Mouse (Mus musculus) embryonic facial prominence, embryonic 13.5 days (tissue): ENCODE data around the gene Cdca3. TPM values are rescaled to one million over a fixed set of nuclear protein-coding genes. Genes with fewer than 3 reads are reported as not detected.

Experiments
- ATAC-seq: fragments of 200-750 bp; cut with Nextera tagmentation; 2 replicates; pipeline ENCODE4 v1.8.0; 2017; ENCODE audit warnings: low read depth; ENCODE audit not compliant: insufficient number of reproducible peaks, insufficient read depth, low FRiP score, low TSS enrichment
- H3K27ac ChIP-seq: fragments of 300-500 bp; sonication (generic); 2 replicates; pipeline ENCODE4 v1.5.1; 2015; ENCODE audit warnings: moderate library complexity, mild to moderate bottlenecking, inconsistent platforms
- H3K27me3 ChIP-seq: fragments of 300-500 bp; sonication (generic); 2 replicates; pipeline ENCODE4 v1.6.1; 2015; ENCODE audit warnings: mild to moderate bottlenecking, inconsistent platforms
- H3K36me3 ChIP-seq: fragments of 300-500 bp; sonication (generic); 2 replicates; pipeline ENCODE4 v1.6.1; 2015; ENCODE audit warnings: mild to moderate bottlenecking, inconsistent platforms
- H3K4me1 ChIP-seq: fragments of 300-500 bp; sonication (generic); 2 replicates; pipeline ENCODE4 v1.6.1; 2015; ENCODE audit warnings: inconsistent platforms
- H3K4me2 ChIP-seq: fragments of 300-500 bp; sonication (generic); 2 replicates; pipeline ENCODE4 v1.6.1; 2015; ENCODE audit warnings: moderate library complexity, mild to moderate bottlenecking, inconsistent platforms
- H3K4me3 ChIP-seq: fragments of 300-500 bp; sonication (generic); 2 replicates; pipeline ENCODE4 v1.5.1; 2015; ENCODE audit warnings: mild to moderate bottlenecking, inconsistent platforms
- H3K9ac ChIP-seq: fragments of 300-500 bp; sonication (generic); 2 replicates; pipeline ENCODE4 v1.6.1; 2015; ENCODE audit warnings: mild to moderate bottlenecking, inconsistent platforms
- H3K9me3 ChIP-seq: fragments of 300-500 bp; sonication (generic); 2 replicates; pipeline ENCODE4 v1.6.1; 2016; ENCODE audit warnings: inconsistent platforms
- WGBS: fragments of 180-500 bp; shearing (Covaris S2); methylation state at CpG from one replicate; pipeline ENCODE4 v1.1.7; 2015; ENCODE audit warnings: mixed read lengths; 5-methylcytosine and 5-hydroxymethylcytosine counted together
- polyA plus RNA-seq: library from polyadenylated mRNA; unstranded; fragments of >200 nt; fragmentation: Nextera tagmentation; extraction: Ambion mirVana; gene quantifications from 2 replicates; pipeline ENCODE4 v1.2.1, GENCODE M21; 2015

Gene Cdca3
- polyA plus RNA-seq, 1 experiment from 2014 or later, result 184 TPM

DNA sequence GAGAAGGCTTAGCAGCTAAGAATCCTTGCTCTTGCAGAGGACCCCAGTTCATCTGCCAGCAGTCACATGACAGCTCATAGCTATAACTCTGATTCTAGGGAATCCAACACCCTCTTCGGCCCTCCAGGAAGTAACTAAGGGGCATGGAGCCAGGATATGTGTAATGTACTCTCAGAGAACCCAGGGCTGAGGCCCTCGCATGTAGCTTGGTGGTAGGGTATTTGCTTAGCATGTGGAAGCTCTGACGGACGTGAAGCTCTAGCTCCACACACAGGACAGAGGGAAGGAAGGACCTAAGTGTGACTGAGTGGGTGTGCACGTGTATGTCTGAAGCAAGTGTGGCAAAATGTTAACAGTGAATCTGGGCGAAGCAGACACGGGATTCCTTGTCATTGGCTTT lies 7.1 kb downstream of the Cdca3 start:
- WGBS, result 75% methylated on average over 7 of the region's 7 CpGs
- H3K9me3 ChIP-seq, result no peaks in the 10 kb centered on the region
- no peaks in the 10 kb centered on the region for H3K27me3 ChIP-seq
- H3K4me1 ChIP-seq, result peaks cover 37% of the 10 kb centered on the region
- peaks cover 32% of the 10 kb centered on the region for H3K36me3 ChIP-seq
- ATAC-seq, result no peak
- 0 out of 2 replicates have a peak overlapping the region, but pooled peaks have one; percentile 32 for H3K9ac ChIP-seq
- H3K4me2 ChIP-seq, result no peak overlapping the region
- no peak overlapping the region for H3K4me3 ChIP-seq
- H3K27ac ChIP-seq, result no peak overlapping the region

DNA sequence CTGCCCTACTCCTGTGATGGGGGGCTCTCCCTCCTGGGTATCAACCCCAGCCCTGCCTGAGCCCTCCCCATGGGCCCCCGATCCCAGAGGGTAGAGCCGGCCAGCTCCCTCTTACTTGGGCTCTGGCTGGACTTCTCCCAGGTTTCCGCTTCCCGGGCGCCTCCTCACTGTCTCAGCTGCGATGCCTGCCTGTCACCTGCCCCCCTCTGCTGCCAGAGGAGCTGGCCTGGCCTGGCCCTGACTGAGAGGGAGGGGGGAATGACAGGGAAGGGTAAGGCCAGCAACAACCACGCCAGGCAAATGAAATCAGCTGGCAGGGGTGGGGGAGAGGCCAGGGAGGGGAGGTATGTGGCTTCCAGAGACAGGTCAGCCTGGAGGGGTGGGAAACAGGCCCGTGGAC lies 10.5 kb downstream of the Cdca3 start:
- ATAC-seq, result no peak
- 7% methylated on average over 8 of the region's 8 CpGs for WGBS
- peak overlapping the region; percentile 58 for H3K9ac ChIP-seq

GRCm38 (mm10) chr6:124840241-124841167 lies 11.2 kb downstream of the Cdca3 start, which contains the start of gene Gnb3:
TSS of gene Gnb3 (minus strand) at chr6:124840275.
- Histone ChIP-seq H3K27ac (no peak within 1 kb of the TSS), H3K9me3 (no peaks in the 10 kb centered on the region), H3K36me3 (peaks cover 35% of the 10 kb centered on the region), H3K9ac (peak within 1 kb of the TSS; percentile 58), H3K4me2 (peak within 1 kb of the TSS; percentile 28), H3K27me3 (no peaks in the 10 kb centered on the region), H3K4me3 (no peak within 1 kb of the TSS), H3K4me1 (peaks cover 22% of the 10 kb centered on the region)
- no peak for ATAC-seq
- WGBS, result 25% methylated on average over 15 of the region's 15 CpGs

More for the DNA sequence above, 10.5 kb downstream of the Cdca3 start:
- Histone ChIP-seq H3K27ac (no peak overlapping the region), H3K4me1 (peaks cover 28% of the 10 kb centered on the region), H3K9me3 (no peaks in the 10 kb centered on the region), H3K27me3 (no peaks in the 10 kb centered on the region), H3K4me2 (peak overlapping the region; percentile 28), H3K36me3 (peaks cover 28% of the 10 kb centered on the region), H3K4me3 (no peak overlapping the region)

DNA sequence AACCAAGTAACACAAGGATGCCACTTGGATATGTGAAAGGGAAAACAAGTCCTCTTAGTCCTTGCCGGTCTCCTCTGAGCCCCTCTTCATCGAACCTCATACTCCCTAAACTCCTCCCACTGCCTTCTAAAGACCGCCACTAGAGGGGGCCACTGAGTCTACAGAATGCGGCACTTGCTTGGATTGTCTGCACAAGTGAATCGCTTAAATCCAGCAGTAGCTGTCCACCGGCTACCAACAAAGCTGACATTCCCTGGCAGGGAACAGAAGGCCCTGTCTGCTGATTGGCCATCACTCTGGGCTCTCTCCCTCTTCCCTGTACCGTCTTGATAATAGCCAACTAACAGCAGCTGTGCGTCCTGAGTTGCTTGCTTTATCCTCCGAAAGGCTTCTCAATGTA lies 18.0 kb downstream of the Cdca3 start:
- H3K36me3 ChIP-seq, result peaks cover 67% of the 10 kb centered on the region
- ATAC-seq, result peak; percentile 63
- H3K27me3 ChIP-seq, result no peaks in the 10 kb centered on the region
- H3K4me1 ChIP-seq, result 0 out of 2 replicates have a peak, but pooled peaks cover 6% of the 10 kb centered on the region
- H3K9ac ChIP-seq, result no peak overlapping the region
- H3K9me3 ChIP-seq, result no peaks in the 10 kb centered on the region
- H3K27ac ChIP-seq, result no peak overlapping the region
- 0 out of 2 replicates have a peak overlapping the region, but pooled peaks have one; percentile 0 for H3K4me2 ChIP-seq
- WGBS, result 14% methylated on average over 9 of the region's 9 CpGs
- H3K4me3 ChIP-seq, result no peak overlapping the region; the same call in 1 of the 2 replicates

DNA sequence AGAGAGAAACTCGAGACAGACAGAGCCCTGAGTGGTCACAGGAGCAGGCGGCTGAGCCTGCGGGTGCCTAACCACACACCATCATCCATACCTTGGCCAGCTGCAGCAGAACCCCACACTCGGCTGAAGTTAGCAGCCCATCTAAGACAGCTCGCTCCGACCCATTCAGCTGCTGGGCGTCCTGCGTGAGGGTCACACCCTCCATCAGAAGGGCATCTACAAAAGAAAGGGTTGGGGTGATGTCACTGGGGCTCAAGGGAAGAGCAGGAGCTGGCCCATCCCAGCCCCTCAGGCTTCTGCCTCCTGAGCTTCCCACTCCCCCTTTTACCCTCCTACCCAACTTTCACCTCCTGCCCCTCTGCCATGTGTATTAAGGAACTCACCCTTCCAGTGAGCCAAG lies 21.2 kb downstream of the Cdca3 start:
- no peak overlapping the region for H3K4me2 ChIP-seq
- no peak for ATAC-seq
- H3K9ac ChIP-seq, result no peak overlapping the region
- H3K27me3 ChIP-seq, result no peaks in the 10 kb centered on the region
- H3K9me3 ChIP-seq, result no peaks in the 10 kb centered on the region
- no peak overlapping the region for H3K27ac ChIP-seq
- no peak overlapping the region for H3K4me3 ChIP-seq
- 51% methylated on average over 8 of the region's 8 CpGs for WGBS
- H3K4me1 ChIP-seq, result peaks cover 7% of the 10 kb centered on the region
- H3K36me3 ChIP-seq, result peaks cover 73% of the 10 kb centered on the region

- no peaks in the 10 kb centered on the region for H3K9me3 ChIP-seq
- no peak overlapping the region for H3K4me2 ChIP-seq
- H3K4me3 ChIP-seq, result no peak overlapping the region
- ATAC-seq, result no peak
- WGBS, result 74% methylated on average over 12 of the region's 12 CpGs
- H3K9ac ChIP-seq, result 0 out of 2 replicates have a peak overlapping the region, but pooled peaks have one; percentile 11
- peaks cover 47% of the 10 kb centered on the region for H3K36me3 ChIP-seq
- H3K4me1 ChIP-seq, result peaks cover 30% of the 10 kb centered on the region
- peak overlapping the region; percentile 55 for H3K27ac ChIP-seq
- no peaks in the 10 kb centered on the region; the same call in 1 of the 2 replicates for H3K27me3 ChIP-seq
These were observed 25.3 kb downstream of the Cdca3 start for GRCm38 (mm10) chr6:124854647-124855046.

DNA sequence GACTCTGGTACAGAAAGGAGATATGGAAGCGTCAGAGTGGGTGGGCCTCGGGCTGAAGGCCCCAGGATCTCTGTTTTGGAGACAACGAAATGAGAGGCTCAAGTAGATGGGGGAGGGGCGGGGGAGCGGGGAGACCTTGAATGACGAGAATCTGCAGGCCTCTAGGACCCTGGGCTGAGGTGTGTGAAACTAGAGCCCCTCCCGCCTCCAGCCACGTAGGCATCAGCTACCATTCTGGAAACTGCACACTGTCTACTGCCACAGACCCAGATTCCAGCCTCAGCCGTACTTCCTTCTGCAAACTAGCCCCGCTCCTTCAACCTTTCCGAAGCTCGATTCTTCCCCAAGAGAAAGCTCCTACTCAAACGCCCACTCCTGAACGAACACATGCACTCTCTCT lies 27.0 kb downstream of the Cdca3 start:
- peaks cover 38% of the 10 kb centered on the region for H3K36me3 ChIP-seq
- H3K9me3 ChIP-seq, result no peaks in the 10 kb centered on the region
- peak overlapping the region; percentile 68 for H3K4me2 ChIP-seq
- H3K27me3 ChIP-seq, result peaks cover 3% of the 10 kb centered on the region; the same call in 1 of the 2 replicates
- peaks cover 40% of the 10 kb centered on the region for H3K4me1 ChIP-seq
- WGBS, result 3% methylated on average over 14 of the region's 14 CpGs
- H3K9ac ChIP-seq, result peak overlapping the region; percentile 99
- peak; percentile 60; the same call in 1 of the 2 replicates for ATAC-seq
- H3K27ac ChIP-seq, result peak overlapping the region; percentile 100
- H3K4me3 ChIP-seq, result peak overlapping the region; percentile 84

DNA sequence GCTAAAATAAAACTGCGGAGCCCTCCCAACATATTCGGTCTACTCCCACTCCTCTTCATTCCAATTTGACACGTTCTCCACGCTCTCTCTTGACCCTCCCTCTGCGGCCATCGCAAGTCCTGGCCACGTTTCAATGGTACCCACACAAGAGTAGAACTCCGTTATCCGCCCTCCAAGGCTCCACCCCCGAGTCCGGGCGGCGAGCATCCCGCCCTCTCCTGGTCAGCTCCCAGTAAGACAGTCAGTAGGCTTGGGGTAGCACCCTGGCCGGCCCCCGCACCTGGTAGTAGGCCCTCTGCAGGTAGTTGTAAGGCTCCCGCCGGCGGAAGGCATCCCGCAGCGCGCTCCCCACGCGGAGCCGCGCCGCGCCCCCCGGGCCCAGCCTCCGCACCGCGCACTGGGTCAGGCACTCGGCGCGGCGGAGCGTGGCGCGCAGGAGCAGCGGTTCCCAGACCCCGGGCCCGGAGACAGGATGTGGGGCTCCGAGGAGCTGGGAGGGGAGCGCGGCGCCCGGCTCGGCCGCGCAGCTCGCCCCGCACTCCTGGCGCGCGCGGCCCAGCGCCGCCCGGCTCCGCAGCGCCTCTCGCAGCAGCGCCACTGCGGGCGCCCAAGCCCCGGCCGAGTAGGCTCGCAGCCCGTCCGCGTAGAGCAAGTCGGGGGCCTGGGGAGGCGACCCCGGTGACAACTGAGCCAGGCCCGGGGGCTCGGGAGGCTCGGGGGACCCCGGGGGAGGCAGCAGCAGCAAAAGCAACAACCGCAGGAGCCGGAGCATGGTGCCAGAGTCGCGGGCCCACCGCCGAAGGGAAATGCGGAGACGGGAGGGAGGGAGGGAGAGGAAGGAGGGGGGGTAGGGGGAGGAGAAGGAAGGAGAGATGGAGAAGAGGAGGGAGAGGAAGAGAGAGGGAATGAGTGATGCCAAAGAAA lies 27.8 kb downstream of the Cdca3 start, which contains the start of gene P3h3:
Gene P3h3, minus strand, starts transcription at position 837 of the 924 bp plus-strand sequence.
- Histone ChIP-seq H3K9ac (peak within 1 kb of the TSS; percentile 99), H3K36me3 (peaks cover 29% of the 10 kb centered on the region), H3K4me1 (peaks cover 49% of the 10 kb centered on the region), H3K27me3 (peaks cover 10% of the 10 kb centered on the region; the same call in 1 of the 2 replicates), H3K4me3 (peak within 1 kb of the TSS; percentile 84), H3K4me2 (peak within 1 kb of the TSS; percentile 68), H3K9me3 (no peaks in the 10 kb centered on the region), H3K27ac (peak within 1 kb of the TSS; percentile 100)
- WGBS, result under 1% methylated on average over 86 of the region's 86 CpGs
- ATAC-seq, result peak; percentile 87

DNA sequence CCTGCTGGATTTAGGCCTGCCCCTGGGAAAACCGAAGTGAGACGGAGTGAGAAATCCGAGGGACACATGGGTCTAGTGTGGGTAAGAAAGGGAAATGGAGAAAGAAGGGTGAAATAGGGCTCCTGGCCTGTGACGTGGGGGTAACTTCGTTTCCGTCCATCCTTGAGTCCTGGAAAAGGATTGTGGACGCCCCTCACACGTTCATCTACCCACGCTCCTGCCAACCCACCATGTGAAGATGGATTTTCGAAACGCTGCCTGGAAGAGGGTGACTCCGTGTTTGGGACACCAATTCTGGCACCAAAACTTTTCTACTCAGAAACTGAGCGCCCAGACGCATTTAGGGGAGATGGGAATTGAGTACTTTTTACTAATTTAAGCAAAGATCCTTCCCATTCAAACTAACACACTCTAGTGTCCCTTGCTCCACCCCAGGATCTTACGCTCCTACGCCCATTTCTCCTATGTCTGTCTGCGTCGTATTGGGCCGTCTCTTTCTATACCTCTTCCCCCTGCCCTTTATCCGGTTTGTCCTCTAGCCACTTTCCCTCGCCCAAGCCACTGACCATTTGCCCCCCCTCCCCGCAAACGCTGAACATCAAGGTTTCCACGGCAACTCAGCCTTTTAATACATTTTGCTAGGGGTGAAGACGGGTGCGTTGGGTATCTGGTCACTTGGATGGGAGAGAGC lies 28.6 kb downstream of the Cdca3 start:
- Histone ChIP-seq H3K4me2 (peak overlapping the region; percentile 68), H3K36me3 (peaks cover 21% of the 10 kb centered on the region), H3K9ac (peak overlapping the region; percentile 99), H3K9me3 (no peaks in the 10 kb centered on the region), H3K4me3 (peak overlapping the region; percentile 84), H3K27me3 (peaks cover 16% of the 10 kb centered on the region), H3K4me1 (peaks cover 57% of the 10 kb centered on the region), H3K27ac (peak overlapping the region; percentile 100)
- WGBS, result 26% methylated on average over 26 of the region's 26 CpGs
- ATAC-seq, result no peak

GRCm38 (mm10) chr6:124858561-124859318 lies 29.4 kb downstream of the Cdca3 start:
- H3K27me3 ChIP-seq, result peaks cover 19% of the 10 kb centered on the region
- peak overlapping the region; percentile 99; the same call in 1 of the 2 replicates for H3K9ac ChIP-seq
- ATAC-seq, result no peak
- peak overlapping the region; percentile 68 for H3K4me2 ChIP-seq
- H3K4me3 ChIP-seq, result peak overlapping the region; percentile 2; the same call in 1 of the 2 replicates
- peaks cover 14% of the 10 kb centered on the region for H3K36me3 ChIP-seq
- no peaks in the 10 kb centered on the region for H3K9me3 ChIP-seq
- H3K4me1 ChIP-seq, result peaks cover 63% of the 10 kb centered on the region
- WGBS, result 71% methylated on average over 28 of the region's 28 CpGs
- no peak overlapping the region for H3K27ac ChIP-seq
